Mouse (Mus musculus): ENCODE measurements around the gene Macf1. TPM values are rescaled to one million over a fixed set of nuclear protein-coding genes. Genes with fewer than 3 reads are reported as not detected.
A peak's percentile ranks its signal among the peaks of the same experiment; 100 is the strongest.

The Macf1 gene
- total RNA-seq, 1 experiment from 2014 or later: 392 TPM

- peak; percentile 57; the same call in 1 of the 2 replicates for ATAC-seq (replicated peaks; ENCODE audit: insufficient number of reproducible peaks, low FRiP score, low TSS enrichment, poor library complexity, severe bottlenecking)
These were observed 106.6 kb downstream of the Macf1 start for GRCm38 (mm10) chr4:123577469-123578088.

- peak; percentile 53 for ATAC-seq (replicated peaks; ENCODE audit: insufficient number of reproducible peaks, low FRiP score, low TSS enrichment, poor library complexity, severe bottlenecking)
These were observed 111.5 kb downstream of the Macf1 start for GRCm38 (mm10) chr4:123572434-123573336.

DNA sequence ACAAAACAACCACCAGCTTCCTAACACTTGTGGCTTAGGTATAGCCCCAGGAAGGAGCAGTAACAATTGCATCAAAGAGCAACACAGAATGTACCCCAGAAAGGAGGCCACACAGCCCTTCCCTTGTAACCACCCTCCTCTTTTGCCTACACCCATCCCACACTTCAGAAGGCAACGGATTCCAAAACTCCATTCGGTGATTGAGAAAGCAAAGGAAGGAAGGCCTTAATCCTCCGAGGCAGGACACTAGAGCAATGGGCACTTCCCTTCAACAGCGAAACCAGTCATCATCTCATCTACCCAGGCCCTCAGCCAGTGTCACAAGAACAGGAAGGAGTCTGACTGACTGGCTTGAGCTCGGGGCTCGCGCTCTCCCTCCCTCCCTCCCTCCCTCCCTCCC is 112.3 kb downstream of the Macf1 start:
- peak; percentile 97 for ATAC-seq (replicated peaks; ENCODE audit: insufficient number of reproducible peaks, low FRiP score, low TSS enrichment, poor library complexity, severe bottlenecking)

DNA sequence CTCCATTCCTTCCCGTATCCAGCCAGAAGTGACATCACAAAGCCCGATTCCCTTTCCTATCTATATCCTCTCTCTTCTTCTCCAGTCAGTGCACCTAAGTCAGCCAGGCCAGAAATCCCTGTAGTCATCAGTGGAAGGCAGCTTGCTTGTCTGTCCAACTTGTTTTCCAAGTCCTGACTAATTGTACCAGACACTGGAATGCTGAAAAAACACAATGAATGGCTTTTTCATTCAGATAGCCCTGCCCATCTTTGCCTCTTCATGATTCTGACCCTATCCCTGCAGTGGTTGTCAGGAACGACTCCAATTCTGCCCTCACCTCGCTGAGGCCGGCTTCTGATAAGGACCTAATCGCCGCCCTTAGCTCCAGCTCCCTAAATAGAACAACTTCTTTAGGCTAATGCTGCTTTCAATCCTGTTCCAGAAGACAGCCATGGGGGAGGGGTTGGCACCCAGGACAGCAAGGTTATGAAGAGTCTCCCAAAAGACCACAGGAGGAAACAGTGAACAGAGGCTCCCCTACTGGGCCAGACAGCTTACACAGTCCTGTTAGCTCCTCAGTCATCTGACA is 118.8 kb downstream of the Macf1 start:
- ATAC-seq (replicated peaks; ENCODE audit: insufficient number of reproducible peaks, low FRiP score, low TSS enrichment, poor library complexity, severe bottlenecking): no peak

GRCm38 (mm10) chr4:123564051-123564791 is 119.9 kb downstream of the Macf1 start:
- peak; percentile 88 for ATAC-seq (replicated peaks; ENCODE audit: insufficient number of reproducible peaks, low FRiP score, low TSS enrichment, poor library complexity, severe bottlenecking)

DNA sequence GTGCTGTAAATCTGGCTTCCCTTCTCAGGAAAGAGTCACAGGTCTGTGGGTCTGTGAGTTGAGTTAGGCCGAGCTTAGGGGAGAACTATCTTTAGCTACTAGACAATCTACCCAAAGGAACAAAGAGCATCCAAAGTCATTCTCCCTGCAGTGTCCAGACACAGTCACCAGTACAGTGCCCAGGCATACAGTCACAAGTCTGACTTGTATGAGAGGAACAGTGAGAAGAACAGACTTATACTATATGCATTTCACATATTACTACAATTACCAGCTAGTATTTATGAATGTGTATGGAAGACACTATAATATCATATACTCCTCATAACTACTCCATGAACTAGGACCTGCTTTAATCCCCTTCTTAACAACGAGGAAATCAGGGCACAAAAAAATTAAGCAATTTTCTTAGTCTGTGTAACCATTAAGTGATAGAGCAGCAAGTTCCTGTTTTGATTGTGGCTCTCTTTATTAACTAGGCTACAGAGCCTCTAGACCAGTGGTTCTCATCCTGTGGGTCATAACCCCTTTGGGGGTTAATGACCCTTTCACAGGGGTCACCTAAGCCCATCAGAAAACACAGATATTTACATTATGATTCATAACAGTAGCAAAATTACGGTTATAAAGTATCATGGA is 121.9 kb downstream of the Macf1 start:
- ATAC-seq (replicated peaks; ENCODE audit: insufficient number of reproducible peaks, low FRiP score, low TSS enrichment, poor library complexity, severe bottlenecking): no peak

- ATAC-seq (replicated peaks; ENCODE audit: insufficient number of reproducible peaks, low FRiP score, low TSS enrichment, poor library complexity, severe bottlenecking): no peak
These were observed 123.3 kb downstream of the Macf1 start for GRCm38 (mm10) chr4:123560896-123561295.

- peak; percentile 63 for ATAC-seq (replicated peaks; ENCODE audit: insufficient number of reproducible peaks, low FRiP score, low TSS enrichment, poor library complexity, severe bottlenecking)
These were observed 125.7 kb downstream of the Macf1 start for GRCm38 (mm10) chr4:123558496-123558895.

GRCm38 (mm10) chr4:123555251-123555650 is 128.9 kb downstream of the Macf1 start:
- no peak for ATAC-seq (replicated peaks; ENCODE audit: insufficient number of reproducible peaks, low FRiP score, low TSS enrichment, poor library complexity, severe bottlenecking)

GRCm38 (mm10) chr4:123552689-123553088 is 131.5 kb downstream of the Macf1 start:
- no peak for ATAC-seq (replicated peaks; ENCODE audit: insufficient number of reproducible peaks, low FRiP score, low TSS enrichment, poor library complexity, severe bottlenecking)

DNA sequence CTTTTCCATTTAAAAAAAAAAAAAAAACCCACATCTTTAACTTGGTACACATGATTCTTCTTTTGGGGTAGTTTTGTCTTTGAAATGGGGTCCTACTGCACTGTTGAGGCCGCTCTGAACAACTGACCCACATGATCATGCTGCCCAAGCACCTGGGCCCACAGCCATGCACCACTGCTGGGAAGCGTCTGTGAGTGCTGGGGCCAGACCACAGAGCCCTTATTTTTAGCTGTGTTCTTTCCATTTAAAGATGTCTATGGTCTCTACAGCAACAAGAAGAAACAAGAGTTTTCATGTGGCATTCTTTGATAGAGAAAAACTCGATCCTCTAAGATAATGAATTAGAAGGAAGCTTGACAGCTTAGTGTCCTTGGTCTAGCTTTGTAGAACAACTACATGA is 135.8 kb downstream of the Macf1 start:
- ATAC-seq (replicated peaks; ENCODE audit: insufficient number of reproducible peaks, low FRiP score, low TSS enrichment, poor library complexity, severe bottlenecking): no peak

DNA sequence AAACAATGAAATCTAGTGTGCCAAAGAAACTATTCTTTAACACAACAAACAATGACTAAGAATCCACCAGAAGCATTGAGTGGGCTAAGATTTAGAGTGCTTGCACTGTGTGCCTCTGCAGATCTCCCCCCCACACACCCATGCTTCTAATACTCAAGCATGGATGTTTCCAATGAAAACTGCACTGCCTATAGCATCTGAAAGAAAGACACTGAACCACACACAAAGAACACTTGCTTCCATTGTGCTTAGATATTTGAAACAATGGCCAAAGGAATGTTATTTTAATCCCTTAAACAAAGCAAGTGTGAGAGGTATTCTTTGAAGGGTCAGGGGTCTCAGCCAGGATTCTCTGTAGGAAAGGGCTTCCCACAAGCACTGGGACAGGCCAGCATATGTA is 140.5 kb downstream of the Macf1 start:
- ATAC-seq (replicated peaks; ENCODE audit: insufficient number of reproducible peaks, low FRiP score, low TSS enrichment, poor library complexity, severe bottlenecking): no peak

GRCm38 (mm10) chr4:123535271-123535670 is 148.9 kb downstream of the Macf1 start:
- ATAC-seq (replicated peaks; ENCODE audit: insufficient number of reproducible peaks, low FRiP score, low TSS enrichment, poor library complexity, severe bottlenecking): 0 out of 2 replicates have a peak, but pooled peaks have one; percentile 61

GRCm38 (mm10) chr4:123532001-123532400 is 152.2 kb downstream of the Macf1 start:
- ATAC-seq (replicated peaks; ENCODE audit: insufficient number of reproducible peaks, low FRiP score, low TSS enrichment, poor library complexity, severe bottlenecking): no peak

DNA sequence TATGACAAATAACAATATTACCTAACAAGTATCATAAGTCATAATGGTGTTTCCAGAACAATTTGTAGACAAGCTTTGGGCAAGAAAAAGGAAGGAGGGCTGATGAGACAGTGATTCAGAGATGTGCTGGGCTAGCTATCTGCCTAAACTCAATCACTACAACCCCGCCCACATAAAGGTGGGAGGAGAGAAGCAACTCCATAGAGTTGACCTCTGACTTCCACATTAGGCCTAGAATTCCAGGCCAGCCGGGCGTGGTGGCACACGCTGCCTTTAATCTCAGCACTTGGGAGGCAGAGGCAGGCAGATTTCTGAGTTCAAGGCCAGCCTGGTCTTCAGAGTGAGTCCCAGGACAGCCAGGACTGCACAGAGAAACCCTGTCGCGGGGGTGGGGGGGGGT is 153.2 kb downstream of the Macf1 start:
- no peak for ATAC-seq (replicated peaks; ENCODE audit: insufficient number of reproducible peaks, low FRiP score, low TSS enrichment, poor library complexity, severe bottlenecking)

- no peak for ATAC-seq (replicated peaks; ENCODE audit: insufficient number of reproducible peaks, low FRiP score, low TSS enrichment, poor library complexity, severe bottlenecking)
These were observed 154.9 kb downstream of the Macf1 start for GRCm38 (mm10) chr4:123529230-123529629.

DNA sequence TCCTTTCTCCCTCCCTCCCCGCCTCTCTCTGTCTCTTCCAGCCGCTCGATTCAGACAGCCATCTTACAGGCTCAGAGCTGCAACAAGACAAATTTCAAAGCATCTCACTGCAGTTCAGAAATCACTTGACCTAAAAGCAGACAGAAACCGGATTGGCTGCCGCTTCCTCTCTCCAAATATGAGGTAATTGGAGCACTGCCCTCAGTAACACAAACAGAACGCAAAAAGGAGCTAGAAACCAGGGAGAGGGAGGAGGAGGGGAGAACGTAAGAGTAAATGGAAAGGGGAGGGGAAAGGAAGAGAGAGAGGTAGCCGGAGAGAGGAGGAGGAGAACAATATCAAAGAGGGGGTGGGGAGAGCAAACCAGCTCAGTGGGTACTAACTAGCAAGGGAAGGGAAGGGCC is 156.6 kb downstream of the Macf1 start:
- no peak for ATAC-seq (replicated peaks; ENCODE audit: insufficient number of reproducible peaks, low FRiP score, low TSS enrichment, poor library complexity, severe bottlenecking)

DNA sequence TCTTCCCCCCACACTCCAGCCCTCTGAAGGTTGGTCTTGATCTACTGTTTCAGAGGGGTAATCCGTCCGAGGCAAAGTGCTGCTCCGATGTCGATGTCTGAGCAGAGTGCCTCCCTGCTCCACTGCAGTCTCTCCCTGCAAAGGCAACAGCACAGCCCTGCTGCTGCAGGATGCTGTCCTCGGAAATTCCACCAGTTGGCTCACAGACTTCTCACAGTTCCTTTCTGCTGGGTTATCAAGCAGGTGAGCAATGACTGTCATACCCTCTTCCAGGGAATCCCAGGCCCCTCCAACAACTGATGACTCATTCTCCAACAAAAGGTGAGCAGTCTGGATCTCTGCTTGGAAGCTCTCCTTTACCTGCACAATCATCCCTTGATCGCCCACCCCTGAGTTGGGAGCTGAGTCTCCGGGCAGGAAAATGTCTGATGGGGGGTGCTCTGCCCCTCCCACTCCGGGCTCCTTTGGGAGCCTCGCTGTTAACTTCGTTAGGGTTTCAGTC is 157.3 kb downstream of the Macf1 start:
- no peak for ATAC-seq (replicated peaks; ENCODE audit: insufficient number of reproducible peaks, low FRiP score, low TSS enrichment, poor library complexity, severe bottlenecking)
